Mouse (Mus musculus) heart, adult 2 months (tissue): ENCODE data around the gene Ttc33. TPM values are rescaled to one million over a fixed set of nuclear protein-coding genes. Genes with fewer than 3 reads are reported as not detected.

Experiments used
- DNase-seq, 2 experiments: peaks; one replicate each; pipeline ENCODE4 v3.0.0; 2021
- H3K27ac ChIP-seq: fragments of 200-600 bp; 2 replicates; pipeline ENCODE4 v1.8.1; 2022
- H3K27me3 ChIP-seq: fragments of 200-500 bp; 2 replicates; pipeline ENCODE4 v1.6.1; 2012; ENCODE audit warnings: mild to moderate bottlenecking, low read length, inconsistent platforms, mixed read lengths; ENCODE audit not compliant: control insufficient read depth, insufficient read depth
- H3K36me3 ChIP-seq: fragments of 200-500 bp; 2 replicates; pipeline ENCODE4 v1.6.1; 2012; ENCODE audit warnings: low read length, inconsistent platforms; ENCODE audit not compliant: control insufficient read depth, insufficient read depth
- H3K4me1 ChIP-seq: fragments of 200-500 bp; 2 replicates; pipeline ENCODE4 v1.6.1; 2011; ENCODE audit warnings: low read length; ENCODE audit not compliant: control insufficient read depth, insufficient read depth
- H3K4me3 ChIP-seq: fragments of 200-600 bp; 2 replicates; pipeline ENCODE4 v1.8.1; 2022
- H3K79me2 ChIP-seq: fragments of 200-500 bp; replicated peaks from 2 replicates; pipeline ENCODE4 v1.6.1; 2012; ENCODE audit warnings: mild to moderate bottlenecking, inconsistent platforms, low read length, moderate library complexity, mixed read lengths; ENCODE audit not compliant: control insufficient read depth, insufficient read depth
- H3K9ac ChIP-seq: fragments of 200-500 bp; 2 replicates; pipeline ENCODE4 v1.6.1; 2012; ENCODE audit warnings: low read depth, mild to moderate bottlenecking, control low read depth, inconsistent platforms, low read length, mixed read lengths
- CTCF ChIP-seq: fragments of 200-600 bp; IDR thresholded peaks from 2 replicates; pipeline ENCODE4 v1.8.1; 2022; ENCODE audit warnings: antibody characterized with exemption, mild to moderate bottlenecking, moderate library complexity
- EP300 ChIP-seq: fragments of 200-500 bp; IDR thresholded peaks from 2 replicates; pipeline ENCODE4 v1.6.1; 2011; ENCODE audit warnings: low read depth, low read length, control low read depth; ENCODE audit not compliant: insufficient read depth
- POLR2A ChIP-seq: fragments of 200-500 bp; IDR thresholded peaks from 2 replicates; pipeline ENCODE4 v1.6.1; 2011; ENCODE audit warnings: mild to moderate bottlenecking, low read depth, low read length, control low read depth; ENCODE audit not compliant: insufficient read depth
- WGBS: fragments of 180-500 bp; shearing (Covaris S2); methylation state at CpG from one replicate; pipeline ENCODE4 v1.1.7; 2018; 5-methylcytosine and 5-hydroxymethylcytosine counted together
- intact Hi-C: fragments of 180-260 bp; cut with DNase I; formaldehyde crosslinking; loops from one replicate; pipeline ENCODE4 v1.15.1; 2025
- polyA plus RNA-seq: library from polyadenylated mRNA; depleted of rRNA; stranded (reverse); fragments of >200 nt; gene quantifications from 2 replicates; pipeline ENCODE4 v1.2.3, GENCODE M21; 2012
- total RNA-seq, 2 experiments: library from RNA; stranded (reverse); gene quantifications; 2 replicates each; pipeline ENCODE4 v1.2.3; 2021

Ttc33 gene
- total and polyA plus RNA-seq, 3 experiments = 10.4 to 45.2 (median 37.5) TPM

- Histone ChIP-seq H3K79me2 (no peaks in the 10 kb centered on the region; the same call in 1 of the 2 replicates), H3K9ac (peak overlapping the region; percentile 87), H3K4me1 (peaks cover 3% of the 10 kb centered on the region; the same call in 1 of the 2 replicates), H3K27me3 (peaks cover 2% of the 10 kb centered on the region; the same call in 1 of the 2 replicates), H3K4me3 (peak overlapping the region; percentile 64), H3K27ac (peak overlapping the region; percentile 73), H3K36me3 (no peaks in the 10 kb centered on the region; the same call in 1 of the 2 replicates)
- 5% methylated on average over 40 of the region's 40 CpGs for WGBS
- intact Hi-C loops = loop anchor here (5.0 to 10.0 kb wide), 3 partner anchors 64 to 432 kb away; no protein-coding TSS in a partner anchor
- no peak for DNase-seq
- no peak for TF ChIP-seq EP300
- TF ChIP-seq POLR2A = no peak
- TF ChIP-seq CTCF = no peak
Observed at GRCm38 (mm10) chr15:5243036-5243958, 58.0 kb downstream of the Ttc33 start.

- H3K4me3 ChIP-seq = peak within 1 kb of the TSS; percentile 64
- intact Hi-C loops = loop anchor here (5.0 to 10.0 kb wide), 3 partner anchors 63 to 431 kb away; no protein-coding TSS in a partner anchor
- TF ChIP-seq POLR2A (peak; percentile 94), CTCF (no peak)
- H3K79me2 ChIP-seq = no peaks in the 10 kb centered on the region; the same call in 1 of the 2 replicates
- peaks cover 3% of the 10 kb centered on the region; the same call in 1 of the 2 replicates for H3K4me1 ChIP-seq
- H3K27ac ChIP-seq = peak within 1 kb of the TSS; percentile 73
- peak within 1 kb of the TSS; percentile 87 for H3K9ac ChIP-seq
- peaks cover 2% of the 10 kb centered on the region; the same call in 1 of the 2 replicates for H3K27me3 ChIP-seq
- WGBS = 1% methylated on average over 61 of the region's 61 CpGs
- peak; percentile 94 to 95 for DNase-seq
- H3K36me3 ChIP-seq = no peaks in the 10 kb centered on the region
Observed at GRCm38 (mm10) chr15:5243959-5244905, 58.9 kb downstream of the Ttc33 start, which contains the start of gene Ptger4. Gene Ptger4 (minus strand): TSS chr15:5244187.

- H3K4me3 ChIP-seq = no peak overlapping the region
- H3K27ac ChIP-seq = no peak overlapping the region
- TF ChIP-seq EP300 (no peak), POLR2A (no peak)
- WGBS = 66% methylated on average over 4 of the region's 4 CpGs
- no peaks in the 10 kb centered on the region for H3K79me2 ChIP-seq
- 0 out of 2 replicates have a peak, but pooled peaks cover 1% of the 10 kb centered on the region for H3K27me3 ChIP-seq
- no peak overlapping the region for H3K9ac ChIP-seq
- H3K36me3 ChIP-seq = no peaks in the 10 kb centered on the region
- H3K4me1 ChIP-seq = no peaks in the 10 kb centered on the region
- intact Hi-C loops = no loop called here
- DNase-seq = no peak
Observed at GRCm38 (mm10) chr15:5250182-5250581, 64.9 kb downstream of the Ttc33 start.

GRCm38 (mm10) chr15:5260183-5260582 lies 74.9 kb downstream of the Ttc33 start:
- no peaks in the 10 kb centered on the region for H3K79me2 ChIP-seq

GRCm38 (mm10) chr15:5261004-5261403 lies 75.7 kb downstream of the Ttc33 start:
- H3K9ac ChIP-seq = no peak overlapping the region
- H3K4me1 ChIP-seq = peaks cover 2% of the 10 kb centered on the region
- TF ChIP-seq EP300 (no peak), POLR2A (no peak), CTCF (no peak)
- no peak for DNase-seq
- no peaks in the 10 kb centered on the region for H3K79me2 ChIP-seq
- no peak overlapping the region for H3K4me3 ChIP-seq
- 84% methylated on average over 3 of the region's 3 CpGs for WGBS
- H3K27ac ChIP-seq = no peak overlapping the region
- H3K27me3 ChIP-seq = no peaks in the 10 kb centered on the region
- no peaks in the 10 kb centered on the region for H3K36me3 ChIP-seq
- intact Hi-C loops = no loop called here

More at GRCm38 (mm10) chr15:5260183-5260582, 74.9 kb downstream of the Ttc33 start:
- H3K4me3 ChIP-seq = no peak overlapping the region
- H3K27me3 ChIP-seq = no peaks in the 10 kb centered on the region
- no peak for DNase-seq
- intact Hi-C loops = no loop called here
- peaks cover 2% of the 10 kb centered on the region for H3K4me1 ChIP-seq
- H3K36me3 ChIP-seq = no peaks in the 10 kb centered on the region
- WGBS = 75% methylated on average over 5 of the region's 5 CpGs
- H3K27ac ChIP-seq = no peak overlapping the region
- TF ChIP-seq POLR2A (no peak), EP300 (no peak), CTCF (no peak)
- H3K9ac ChIP-seq = no peak overlapping the region
